Mouse (Mus musculus): ENCODE data around the gene Aloxe3.
"Not testable (repeated sequence)": the region's sequence is repeated elsewhere in the genome, so short reads cannot be mapped to it uniquely, and the experiment has no call there.

Gene Aloxe3

GRCm38 (mm10) chr11:69125852-69125918, at the start of gene Aloxe3:
Gene Aloxe3 (plus strand): TSS chr11:69125896.
- no peak for DNase-seq (ENCODE audit: extremely low spot score, low spot score)

- no peak for DNase-seq (ENCODE audit: extremely low spot score, low spot score)
Measured at GRCm38 (mm10) chr11:69076572-69076971, 49.1 kb upstream of the Aloxe3 start.

- no peak for DNase-seq (ENCODE audit: extremely low spot score, low spot score)
Measured at GRCm38 (mm10) chr11:69077316-69077715, 48.4 kb upstream of the Aloxe3 start.

- no peak for DNase-seq (ENCODE audit: extremely low spot score, low spot score)
Measured at GRCm38 (mm10) chr11:69078041-69078440, 47.7 kb upstream of the Aloxe3 start.

GRCm38 (mm10) chr11:69078805-69079438, 46.8 kb upstream of the Aloxe3 start:
- no peak for DNase-seq (ENCODE audit: extremely low spot score, low spot score)

GRCm38 (mm10) chr11:69080102-69080854, 45.4 kb upstream of the Aloxe3 start:
- no peak for DNase-seq (ENCODE audit: extremely low spot score, low spot score)

- no peak for DNase-seq (ENCODE audit: extremely low spot score, low spot score)
Measured at GRCm38 (mm10) chr11:69080855-69081222, 44.9 kb upstream of the Aloxe3 start.

GRCm38 (mm10) chr11:69081613-69082012, 44.1 kb upstream of the Aloxe3 start:
- no peak for DNase-seq (ENCODE audit: extremely low spot score, low spot score)

- DNase-seq (ENCODE audit: extremely low spot score, low spot score) = no peak
Measured at GRCm38 (mm10) chr11:69085608-69086007, 40.1 kb upstream of the Aloxe3 start.

GRCm38 (mm10) chr11:69086390-69086789, 39.3 kb upstream of the Aloxe3 start:
- no peak for DNase-seq (ENCODE audit: extremely low spot score, low spot score)

- no peak for DNase-seq (ENCODE audit: extremely low spot score, low spot score)
Measured at GRCm38 (mm10) chr11:69087082-69087481, 38.6 kb upstream of the Aloxe3 start.

GRCm38 (mm10) chr11:69087597-69087996, 38.1 kb upstream of the Aloxe3 start:
- DNase-seq (ENCODE audit: extremely low spot score, low spot score) = no peak

GRCm38 (mm10) chr11:69088103-69088855, 37.4 kb upstream of the Aloxe3 start, which contains the start of gene Vamp2:
Gene Vamp2 (plus strand): TSS chr11:69088490.
- DNase-seq (ENCODE audit: extremely low spot score, low spot score) = peak; percentile 94

- no peak for DNase-seq (ENCODE audit: extremely low spot score, low spot score)
Measured at GRCm38 (mm10) chr11:69088856-69089615, 36.7 kb upstream of the Aloxe3 start.

- DNase-seq (ENCODE audit: extremely low spot score, low spot score) = no peak
Measured at GRCm38 (mm10) chr11:69089616-69090290, 35.9 kb upstream of the Aloxe3 start.

GRCm38 (mm10) chr11:69090367-69090766, 35.3 kb upstream of the Aloxe3 start:
- no peak for DNase-seq (ENCODE audit: extremely low spot score, low spot score)

GRCm38 (mm10) chr11:69091566-69092385, 33.9 kb upstream of the Aloxe3 start:
- no peak for DNase-seq (ENCODE audit: extremely low spot score, low spot score)

GRCm38 (mm10) chr11:69092386-69092751, 33.3 kb upstream of the Aloxe3 start:
- DNase-seq (ENCODE audit: extremely low spot score, low spot score) = peak; percentile 88

GRCm38 (mm10) chr11:69092871-69093270, 32.8 kb upstream of the Aloxe3 start:
- DNase-seq (ENCODE audit: extremely low spot score, low spot score) = no peak

- DNase-seq (ENCODE audit: extremely low spot score, low spot score) = not testable (repeated sequence)
Measured at GRCm38 (mm10) chr11:69093856-69094255, 31.8 kb upstream of the Aloxe3 start.
